Mouse (Mus musculus): ENCODE data around the gene Trabd. TPM values are rescaled to one million over a fixed set of nuclear protein-coding genes. Genes with fewer than 3 reads are reported as not detected.

The Trabd gene
- polyA plus RNA-seq, 1 experiment from 2014 or later: 56.6 TPM

GRCm38 (mm10) chr15:89106976-89107375, 32.1 kb downstream of the Trabd start:
- no peaks in the 10 kb centered on the region for H3K27me3 ChIP-seq
- no peak for ATAC-seq (ENCODE audit: insufficient number of reproducible peaks, low FRiP score, low TSS enrichment, low read depth)
- no peaks in the 10 kb centered on the region for H3K9me3 ChIP-seq
- no peak overlapping the region for H3K4me2 ChIP-seq
- H3K27ac ChIP-seq: no peak overlapping the region
- peaks cover 100% of the 10 kb centered on the region for H3K36me3 ChIP-seq
- no peak overlapping the region for H3K9ac ChIP-seq
- no peak overlapping the region for H3K4me3 ChIP-seq
- H3K4me1 ChIP-seq: no peaks in the 10 kb centered on the region
- WGBS: 89% methylated on average over 1 of the region's 1 CpGs

DNA sequence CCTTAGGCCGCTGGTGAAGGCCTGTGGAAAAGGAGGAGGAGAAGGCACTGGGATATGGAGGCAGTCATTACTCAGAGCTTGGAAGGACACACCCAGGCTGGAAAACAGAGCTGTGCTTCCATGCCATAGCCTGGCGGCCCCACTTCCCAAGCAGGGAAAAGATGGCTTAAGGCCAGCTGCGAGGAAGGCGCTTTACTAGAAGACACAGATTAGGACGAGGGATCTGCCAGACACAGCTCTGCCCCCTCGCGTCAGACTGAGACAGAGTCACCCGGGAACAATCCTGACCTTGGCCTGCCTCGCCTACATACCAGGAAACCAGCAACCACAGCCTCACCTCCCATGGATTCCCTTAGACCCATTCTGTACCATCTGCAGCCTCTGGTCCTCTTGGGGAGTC, 35.2 kb downstream of the Trabd start:
- Histone ChIP-seq H3K4me1 (no peaks in the 10 kb centered on the region), H3K4me2 (no peak overlapping the region), H3K27me3 (no peaks in the 10 kb centered on the region), H3K9ac (no peak overlapping the region), H3K27ac (no peak overlapping the region), H3K9me3 (no peaks in the 10 kb centered on the region), H3K4me3 (no peak overlapping the region), H3K36me3 (peaks cover 90% of the 10 kb centered on the region)
- WGBS: 76% methylated on average over 9 of the region's 9 CpGs
- ATAC-seq (ENCODE audit: insufficient number of reproducible peaks, low FRiP score, low TSS enrichment, low read depth): no peak

- no peaks in the 10 kb centered on the region for H3K9me3 ChIP-seq
- no peak for ATAC-seq (ENCODE audit: insufficient number of reproducible peaks, low FRiP score, low TSS enrichment, low read depth)
- H3K36me3 ChIP-seq: peaks cover 51% of the 10 kb centered on the region
- no peak overlapping the region for H3K9ac ChIP-seq
- peaks cover 28% of the 10 kb centered on the region for H3K4me1 ChIP-seq
- no peak overlapping the region for H3K27ac ChIP-seq
- no peaks in the 10 kb centered on the region for H3K27me3 ChIP-seq
- H3K4me3 ChIP-seq: no peak overlapping the region
- no peak overlapping the region for H3K4me2 ChIP-seq
Observed at GRCm38 (mm10) chr15:89118007-89118406, 43.1 kb downstream of the Trabd start.

GRCm38 (mm10) chr15:89122649-89123366, 47.9 kb downstream of the Trabd start, which contains the start of gene Tubgcp6:
Gene Tubgcp6 (minus strand): TSS chr15:89123112.
- H3K4me3 ChIP-seq: peak within 1 kb of the TSS; percentile 71
- under 1% methylated on average over 47 of the region's 47 CpGs for WGBS
- no peaks in the 10 kb centered on the region for H3K9me3 ChIP-seq
- H3K27me3 ChIP-seq: no peaks in the 10 kb centered on the region
- peak; percentile 78 for ATAC-seq (ENCODE audit: insufficient number of reproducible peaks, low FRiP score, low TSS enrichment, low read depth)
- peaks cover 23% of the 10 kb centered on the region for H3K36me3 ChIP-seq
- peak within 1 kb of the TSS; percentile 90 for H3K4me2 ChIP-seq
- H3K4me1 ChIP-seq: peaks cover 48% of the 10 kb centered on the region
- peak within 1 kb of the TSS; percentile 82 for H3K27ac ChIP-seq
- peak within 1 kb of the TSS; percentile 73 for H3K9ac ChIP-seq

DNA sequence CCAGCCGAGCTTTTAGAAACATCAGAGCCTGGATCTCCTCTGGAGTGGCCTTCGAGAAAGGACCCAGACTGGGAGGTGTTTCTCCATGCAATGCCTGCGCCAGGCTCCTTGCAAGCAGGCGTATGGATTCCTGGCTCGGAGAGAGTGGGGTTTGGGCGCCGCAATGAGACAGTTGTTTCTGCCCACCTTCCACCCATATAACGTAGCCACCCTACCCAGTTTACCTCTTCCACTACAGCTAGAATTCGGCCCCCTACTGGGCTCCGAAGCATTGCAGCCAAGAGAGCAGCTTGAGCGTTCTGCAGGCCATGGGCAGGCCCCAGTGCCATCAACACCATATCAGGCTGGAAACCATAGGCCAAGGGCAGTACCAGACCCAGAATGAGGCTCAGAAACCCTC, 48.7 kb downstream of the Trabd start:
- peak overlapping the region; percentile 71 for H3K4me3 ChIP-seq
- H3K27ac ChIP-seq: peak overlapping the region; percentile 82
- ATAC-seq (ENCODE audit: insufficient number of reproducible peaks, low FRiP score, low TSS enrichment, low read depth): no peak
- no peaks in the 10 kb centered on the region for H3K27me3 ChIP-seq
- peaks cover 22% of the 10 kb centered on the region for H3K36me3 ChIP-seq
- H3K9ac ChIP-seq: peak overlapping the region; percentile 73; the same call in 1 of the 2 replicates
- H3K4me1 ChIP-seq: peaks cover 52% of the 10 kb centered on the region
- H3K4me2 ChIP-seq: peak overlapping the region; percentile 90
- no peaks in the 10 kb centered on the region for H3K9me3 ChIP-seq
- 18% methylated on average over 11 of the region's 11 CpGs for WGBS

DNA sequence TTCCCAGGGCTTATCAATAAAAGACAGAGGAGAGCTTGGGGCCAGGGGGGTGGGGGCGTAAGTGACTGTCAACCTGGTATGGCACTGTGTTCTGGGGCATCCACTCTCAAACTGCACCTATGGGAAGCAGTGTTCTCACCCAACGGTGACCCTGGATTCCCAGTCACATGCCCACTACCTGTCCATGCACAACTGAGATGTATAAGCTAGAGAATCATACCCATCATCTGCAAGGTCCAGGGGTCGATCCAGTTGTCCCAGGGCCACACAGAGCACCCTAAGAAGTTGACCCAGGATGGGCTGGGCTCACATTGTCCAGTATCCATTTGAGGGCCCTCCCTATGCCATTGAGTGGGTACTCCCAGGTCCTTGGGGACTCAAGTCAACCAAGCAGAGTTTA, 49.4 kb downstream of the Trabd start:
- Histone ChIP-seq H3K27ac (no peak overlapping the region), H3K9me3 (no peaks in the 10 kb centered on the region), H3K4me3 (no peak overlapping the region), H3K36me3 (peaks cover 19% of the 10 kb centered on the region), H3K9ac (no peak overlapping the region), H3K4me2 (no peak overlapping the region), H3K27me3 (no peaks in the 10 kb centered on the region), H3K4me1 (peaks cover 57% of the 10 kb centered on the region)
- ATAC-seq (ENCODE audit: insufficient number of reproducible peaks, low FRiP score, low TSS enrichment, low read depth): no peak
- 89% methylated on average over 3 of the region's 3 CpGs for WGBS

- peaks cover 49% of the 10 kb centered on the region for H3K4me1 ChIP-seq
- peaks cover 9% of the 10 kb centered on the region; the same call in 1 of the 2 replicates for H3K36me3 ChIP-seq
- H3K9ac ChIP-seq: no peak overlapping the region
- H3K9me3 ChIP-seq: no peaks in the 10 kb centered on the region
- no peak overlapping the region for H3K4me2 ChIP-seq
- 94% methylated on average over 9 of the region's 9 CpGs for whole genome bisulfite sequencing
- H3K27me3 ChIP-seq: no peaks in the 10 kb centered on the region
- H3K4me3 ChIP-seq: no peak overlapping the region
- H3K27ac ChIP-seq: no peak overlapping the region
- no peak for ATAC-seq (ENCODE audit: insufficient number of reproducible peaks, low FRiP score, low TSS enrichment, low read depth)
Observed at GRCm38 (mm10) chr15:89125351-89125750, 50.4 kb downstream of the Trabd start.

GRCm38 (mm10) chr15:89126622-89127021, 51.7 kb downstream of the Trabd start:
- 87% methylated on average over 8 of the region's 8 CpGs for WGBS
- H3K36me3 ChIP-seq: peaks cover 9% of the 10 kb centered on the region; the same call in 1 of the 2 replicates
- H3K4me2 ChIP-seq: no peak overlapping the region
- no peak overlapping the region for H3K4me3 ChIP-seq
- H3K9me3 ChIP-seq: no peaks in the 10 kb centered on the region
- no peaks in the 10 kb centered on the region for H3K27me3 ChIP-seq
- H3K9ac ChIP-seq: no peak overlapping the region
- peaks cover 38% of the 10 kb centered on the region for H3K4me1 ChIP-seq
- no peak overlapping the region for H3K27ac ChIP-seq
- no peak for ATAC-seq (ENCODE audit: insufficient number of reproducible peaks, low FRiP score, low TSS enrichment, low read depth)

GRCm38 (mm10) chr15:89127364-89127940, 52.5 kb downstream of the Trabd start:
- Histone ChIP-seq H3K4me2 (peak overlapping the region; percentile 91), H3K4me3 (peak overlapping the region; percentile 64), H3K9ac (peak overlapping the region; percentile 69), H3K9me3 (no peaks in the 10 kb centered on the region), H3K36me3 (peaks cover 9% of the 10 kb centered on the region; the same call in 1 of the 2 replicates), H3K27ac (no peak overlapping the region), H3K4me1 (peaks cover 30% of the 10 kb centered on the region), H3K27me3 (no peaks in the 10 kb centered on the region)
- ATAC-seq (ENCODE audit: insufficient number of reproducible peaks, low FRiP score, low TSS enrichment, low read depth): no peak
- 77% methylated on average over 8 of the region's 8 CpGs for WGBS

DNA sequence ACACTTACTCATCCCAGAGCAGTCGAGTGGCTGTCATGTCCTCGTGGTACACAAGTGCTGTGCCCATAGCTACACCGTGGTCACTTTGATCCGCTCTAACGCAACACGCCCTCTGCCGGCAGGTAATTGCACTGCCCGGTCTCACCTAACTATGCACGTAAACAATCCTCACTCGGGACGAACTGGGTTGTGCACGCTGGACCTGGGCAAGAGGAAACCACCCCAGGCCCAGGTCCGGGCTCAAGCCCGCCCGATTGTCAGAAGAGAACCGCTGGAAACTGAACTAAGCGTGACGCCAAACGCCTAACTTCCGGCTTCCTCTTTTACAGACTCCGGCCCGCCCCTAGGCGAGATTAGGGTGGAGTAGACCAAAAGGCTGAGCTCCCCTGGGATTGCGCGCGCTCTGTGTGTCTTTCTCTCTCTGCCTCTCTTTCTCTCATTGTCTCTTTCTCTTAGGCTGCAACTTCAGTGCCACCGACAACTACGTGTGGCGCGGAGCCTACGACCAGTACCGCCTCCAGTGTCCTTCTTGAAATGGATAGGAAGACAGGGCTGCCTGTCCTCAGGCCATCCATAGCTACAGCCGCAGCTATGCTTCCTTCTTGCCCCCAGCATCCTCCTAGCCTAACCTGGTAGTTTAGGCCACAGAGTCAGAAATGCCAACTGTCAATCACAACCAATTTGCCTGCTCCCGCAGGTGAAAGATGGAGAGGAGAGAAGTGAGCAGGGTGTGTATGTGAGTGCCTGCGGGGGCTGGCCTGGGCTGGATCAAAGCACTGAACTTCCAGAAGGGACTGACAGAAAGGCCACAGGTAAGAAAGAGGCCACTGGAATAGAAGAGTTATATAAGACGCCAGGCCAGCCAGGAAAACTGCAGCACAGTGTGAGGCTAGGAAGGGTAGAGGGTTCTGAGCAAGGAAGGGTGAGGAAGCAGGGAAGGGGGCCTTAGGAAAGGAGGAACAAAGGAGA, 53.7 kb downstream of the Trabd start, which contains the start of gene Hdac10:
Gene Hdac10 (minus strand): TSS at position 319 of the 969 bp plus-strand sequence.
- peaks cover 9% of the 10 kb centered on the region; the same call in 1 of the 2 replicates for H3K36me3 ChIP-seq
- H3K4me3 ChIP-seq: peak within 1 kb of the TSS; percentile 64
- no peaks in the 10 kb centered on the region for H3K27me3 ChIP-seq
- peak within 1 kb of the TSS; percentile 81 for H3K27ac ChIP-seq
- peak within 1 kb of the TSS; percentile 69 for H3K9ac ChIP-seq
- WGBS: 3% methylated on average over 36 of the region's 36 CpGs
- peak within 1 kb of the TSS; percentile 91 for H3K4me2 ChIP-seq
- H3K4me1 ChIP-seq: peaks cover 24% of the 10 kb centered on the region
- peak; percentile 78 for ATAC-seq (ENCODE audit: insufficient number of reproducible peaks, low FRiP score, low TSS enrichment, low read depth)
- H3K9me3 ChIP-seq: no peaks in the 10 kb centered on the region

DNA sequence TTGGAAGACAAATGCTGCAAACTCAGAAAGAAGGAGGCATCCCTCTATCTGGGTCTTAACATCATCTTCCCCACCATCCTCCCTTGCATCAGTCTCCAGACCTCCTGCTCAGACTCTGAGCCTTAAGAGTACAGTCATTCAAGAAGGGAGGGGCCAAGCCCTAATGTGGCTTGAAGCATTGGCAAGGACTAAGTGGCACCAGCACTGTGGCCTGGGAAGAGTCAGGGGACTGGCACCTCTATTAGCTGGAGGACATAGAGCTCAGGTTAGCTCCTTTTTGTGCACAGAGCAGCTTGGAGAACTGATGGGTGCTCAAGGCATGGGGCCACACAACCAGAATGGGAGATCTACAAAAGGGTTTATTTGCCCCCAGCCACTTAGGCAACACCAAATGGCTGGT, 55.3 kb downstream of the Trabd start:
- Histone ChIP-seq H3K4me1 (peaks cover 18% of the 10 kb centered on the region), H3K27ac (no peak overlapping the region), H3K27me3 (no peaks in the 10 kb centered on the region), H3K4me3 (no peak overlapping the region), H3K9ac (no peak overlapping the region), H3K4me2 (no peak overlapping the region), H3K9me3 (no peaks in the 10 kb centered on the region), H3K36me3 (peaks cover 2% of the 10 kb centered on the region; the same call in 1 of the 2 replicates)
- ATAC-seq (ENCODE audit: insufficient number of reproducible peaks, low FRiP score, low TSS enrichment, low read depth): no peak
